Mouse (Mus musculus) cortical plate, adult 2 months (tissue): ENCODE measurements at regions not wholly inside any gene's neighbourhood (a gene's known extent, or its start where the extent isn't known, plus 50 kb on each side); places are given as distances from the start of the nearest gene placed in this dataset.

Experiments
- CTCF ChIP-seq: fragments of 200-500 bp; IDR thresholded peaks from 2 replicates; pipeline ENCODE4 v1.5.1; 2011; ENCODE audit warnings: mild to moderate bottlenecking, control low read depth, low read length; ENCODE audit not compliant: insufficient read depth; ENCODE audit errors: extremely low read depth
- POLR2A ChIP-seq: fragments of 200-500 bp; IDR thresholded peaks from 2 replicates; pipeline ENCODE4 v1.6.1; 2011; ENCODE audit warnings: mild to moderate bottlenecking, low read length, control low read depth; ENCODE audit not compliant: insufficient read depth; ENCODE audit errors: extremely low read depth

GRCm38 (mm10) chr19:19344426-19344811, 233.4 kb upstream of the Rorb start:
- TF ChIP-seq POLR2A = no peak
- TF ChIP-seq CTCF = no peak
